Mouse (Mus musculus): ENCODE data around the gene Hsf2. TPM values are rescaled to one million over a fixed set of nuclear protein-coding genes. Genes with fewer than 3 reads are reported as not detected.
A peak's percentile ranks its signal among the peaks of the same experiment; 100 is the strongest.
"Not testable (repeated sequence)": the region's sequence is repeated elsewhere in the genome, so short reads cannot be mapped to it uniquely, and the experiment has no call there.

Gene Hsf2
- polyA plus RNA-seq, 1 experiment = 23.4 TPM

GRCm38 (mm10) chr10:57499414-57500156, 13.4 kb downstream of the Hsf2 start:
- no peak overlapping the region for H3K4me3 ChIP-seq (replicated peaks; ENCODE audit: insufficient read depth, low read depth, low read length)
- DNase-seq = no peak
- H3K4me1 ChIP-seq (ENCODE audit: control insufficient read depth, insufficient read depth, low read length) = no peaks in the 10 kb centered on the region
- TF ChIP-seq CTCF (IDR thresholded peaks at IDR 0.05; ENCODE audit: borderline replicate concordance, insufficient read depth, low read depth, low read length) = no peak
- no peak for TF ChIP-seq POLR2A (IDR thresholded peaks at IDR 0.05; ENCODE audit: borderline replicate concordance, insufficient read depth, low read length)
- H3K27me3 ChIP-seq (ENCODE audit: control insufficient read depth, insufficient read depth, low read length) = no peaks in the 10 kb centered on the region
- WGBS = 80% methylated on average over 9 of the region's 9 CpGs
- H3K27ac ChIP-seq (ENCODE audit: insufficient read depth, low read length) = no peak overlapping the region

GRCm38 (mm10) chr10:57514616-57515015, 28.4 kb downstream of the Hsf2 start:
- Histone ChIP-seq H3K27me3 (ENCODE audit: control insufficient read depth, insufficient read depth, low read length) (no peaks in the 10 kb centered on the region), H3K4me3 (replicated peaks; ENCODE audit: insufficient read depth, low read depth, low read length) (no peak overlapping the region), H3K4me1 (ENCODE audit: control insufficient read depth, insufficient read depth, low read length) (no peaks in the 10 kb centered on the region), H3K27ac (ENCODE audit: insufficient read depth, low read length) (no peak overlapping the region)
- WGBS = 97% methylated on average over 2 of the region's 2 CpGs
- TF ChIP-seq CTCF (IDR thresholded peaks at IDR 0.05; ENCODE audit: borderline replicate concordance, insufficient read depth, low read depth, low read length) (no peak), POLR2A (IDR thresholded peaks at IDR 0.05; ENCODE audit: borderline replicate concordance, insufficient read depth, low read length) (no peak)
- DNase-seq = no peak

- 7% methylated on average over 1 of the region's 1 CpGs for WGBS
- no peaks in the 10 kb centered on the region for H3K4me1 ChIP-seq (ENCODE audit: control insufficient read depth, insufficient read depth, low read length)
- TF ChIP-seq POLR2A (IDR thresholded peaks at IDR 0.05; ENCODE audit: borderline replicate concordance, insufficient read depth, low read length) (no peak), CTCF (IDR thresholded peaks at IDR 0.05; ENCODE audit: borderline replicate concordance, insufficient read depth, low read depth, low read length) (no peak)
- H3K27ac ChIP-seq (ENCODE audit: insufficient read depth, low read length) = no peak overlapping the region
- H3K27me3 ChIP-seq (ENCODE audit: control insufficient read depth, insufficient read depth, low read length) = no peaks in the 10 kb centered on the region
- no peak overlapping the region for H3K4me3 ChIP-seq (replicated peaks; ENCODE audit: insufficient read depth, low read depth, low read length)
- DNase-seq = peak in 1 of 2 experiments; percentile 10
These were observed 29.1 kb downstream of the Hsf2 start for GRCm38 (mm10) chr10:57515278-57515677.

- H3K27me3 ChIP-seq (ENCODE audit: control insufficient read depth, insufficient read depth, low read length) = no peaks in the 10 kb centered on the region
- H3K4me3 ChIP-seq (replicated peaks; ENCODE audit: insufficient read depth, low read depth, low read length) = no peak overlapping the region
- peaks cover 4% of the 10 kb centered on the region; the same call in 1 of the 2 replicates for H3K4me1 ChIP-seq (ENCODE audit: control insufficient read depth, insufficient read depth, low read length)
- DNase-seq = no peak
- H3K27ac ChIP-seq (ENCODE audit: insufficient read depth, low read length) = no peak overlapping the region
- TF ChIP-seq POLR2A (IDR thresholded peaks at IDR 0.05; ENCODE audit: borderline replicate concordance, insufficient read depth, low read length) (no peak), CTCF (IDR thresholded peaks at IDR 0.05; ENCODE audit: borderline replicate concordance, insufficient read depth, low read depth, low read length) (no peak)
- WGBS = 92% methylated on average over 5 of the region's 5 CpGs
These were observed 40.3 kb downstream of the Hsf2 start for GRCm38 (mm10) chr10:57526469-57526868.

- DNase-seq = no peak
- TF ChIP-seq POLR2A (IDR thresholded peaks at IDR 0.05; ENCODE audit: borderline replicate concordance, insufficient read depth, low read length) (no peak), CTCF (IDR thresholded peaks at IDR 0.05; ENCODE audit: borderline replicate concordance, insufficient read depth, low read depth, low read length) (no peak)
- no peaks in the 10 kb centered on the region for H3K27me3 ChIP-seq (ENCODE audit: control insufficient read depth, insufficient read depth, low read length)
- WGBS = 32% methylated on average over 2 of the region's 2 CpGs
- peak overlapping the region; percentile 65 for H3K4me3 ChIP-seq (replicated peaks; ENCODE audit: insufficient read depth, low read depth, low read length)
- no peak overlapping the region for H3K27ac ChIP-seq (ENCODE audit: insufficient read depth, low read length)
- peaks cover 4% of the 10 kb centered on the region; the same call in 1 of the 2 replicates for H3K4me1 ChIP-seq (ENCODE audit: control insufficient read depth, insufficient read depth, low read length)
These were observed 44.9 kb downstream of the Hsf2 start for GRCm38 (mm10) chr10:57531076-57531475.

- H3K4me3 ChIP-seq (replicated peaks; ENCODE audit: insufficient read depth, low read depth, low read length) = peak overlapping the region; percentile 65
- DNase-seq = peak in 1 of 2 experiments; percentile 13
- H3K27ac ChIP-seq (ENCODE audit: insufficient read depth, low read length) = peak overlapping the region; percentile 44
- no peaks in the 10 kb centered on the region for H3K27me3 ChIP-seq (ENCODE audit: control insufficient read depth, insufficient read depth, low read length)
- peaks cover 4% of the 10 kb centered on the region; the same call in 1 of the 2 replicates for H3K4me1 ChIP-seq (ENCODE audit: control insufficient read depth, insufficient read depth, low read length)
- under 1% methylated on average over 28 of the region's 28 CpGs for WGBS
- no peak for TF ChIP-seq POLR2A (IDR thresholded peaks at IDR 0.05; ENCODE audit: borderline replicate concordance, insufficient read depth, low read length)
- no peak for TF ChIP-seq CTCF (IDR thresholded peaks at IDR 0.05; ENCODE audit: borderline replicate concordance, insufficient read depth, low read depth, low read length)
These were observed 45.5 kb downstream of the Hsf2 start for GRCm38 (mm10) chr10:57531616-57532217.

- 12% methylated on average over 49 of the region's 49 CpGs for WGBS
- DNase-seq = peak; percentile 93 to 95
- Histone ChIP-seq H3K27me3 (ENCODE audit: control insufficient read depth, insufficient read depth, low read length) (no peaks in the 10 kb centered on the region), H3K4me3 (replicated peaks; ENCODE audit: insufficient read depth, low read depth, low read length) (peak within 1 kb of the TSS; percentile 65), H3K27ac (ENCODE audit: insufficient read depth, low read length) (peak within 1 kb of the TSS; percentile 44), H3K4me1 (ENCODE audit: control insufficient read depth, insufficient read depth, low read length) (peaks cover 4% of the 10 kb centered on the region; the same call in 1 of the 2 replicates)
- TF ChIP-seq CTCF (IDR thresholded peaks at IDR 0.05; ENCODE audit: borderline replicate concordance, insufficient read depth, low read depth, low read length) (no peak), POLR2A (IDR thresholded peaks at IDR 0.05; ENCODE audit: borderline replicate concordance, insufficient read depth, low read length) (peak; percentile 87)
These were observed 46.3 kb downstream of the Hsf2 start, which contains the start of gene Serinc1 for GRCm38 (mm10) chr10:57532218-57533101. Gene Serinc1, minus strand, starts transcription at chr10:57532530.

- not testable (repeated sequence) for H3K27me3 ChIP-seq (ENCODE audit: control insufficient read depth, insufficient read depth, low read length); H3K4me1 ChIP-seq (ENCODE audit: control insufficient read depth, insufficient read depth, low read length); H3K4me3 ChIP-seq (replicated peaks; ENCODE audit: insufficient read depth, low read depth, low read length); DNase-seq; H3K27ac ChIP-seq (ENCODE audit: insufficient read depth, low read length)
- WGBS = 76% methylated on average over 9 of the region's 9 CpGs
These were observed 57.7 kb downstream of the Hsf2 start for GRCm38 (mm10) chr10:57543890-57544289.
